Mouse (Mus musculus) megakaryocyte, embryonic 14.5 days (primary cell): ENCODE data around the gene Sgce.

Experiments used
- FLI1 ChIP-seq: IDR thresholded peaks from 2 replicates; pipeline ENCODE4 v1.6.1; 2012; ENCODE audit warnings: low read length, inconsistent platforms, mixed read lengths
- GATA1 ChIP-seq: IDR thresholded peaks from 3 replicates; pipeline ENCODE4 v1.6.1; 2012; ENCODE audit warnings: mixed read lengths, low read length, inconsistent platforms, borderline replicate concordance

- no peak for TF ChIP-seq GATA1
- TF ChIP-seq FLI1: no peak
These were observed 112.2 kb downstream of the Sgce start for GRCm38 (mm10) chr6:4634804-4635203.
